Mouse (Mus musculus): ENCODE results near the gene Dis3.
"Not testable (repeated sequence)": the region's sequence is repeated elsewhere in the genome, so short reads cannot be mapped to it uniquely, and the experiment has no call there.

Gene Dis3

GRCm38 (mm10) chr14:99060616-99061015 is 39.0 kb downstream of the Dis3 start:
- DNase-seq = no peak

DNA sequence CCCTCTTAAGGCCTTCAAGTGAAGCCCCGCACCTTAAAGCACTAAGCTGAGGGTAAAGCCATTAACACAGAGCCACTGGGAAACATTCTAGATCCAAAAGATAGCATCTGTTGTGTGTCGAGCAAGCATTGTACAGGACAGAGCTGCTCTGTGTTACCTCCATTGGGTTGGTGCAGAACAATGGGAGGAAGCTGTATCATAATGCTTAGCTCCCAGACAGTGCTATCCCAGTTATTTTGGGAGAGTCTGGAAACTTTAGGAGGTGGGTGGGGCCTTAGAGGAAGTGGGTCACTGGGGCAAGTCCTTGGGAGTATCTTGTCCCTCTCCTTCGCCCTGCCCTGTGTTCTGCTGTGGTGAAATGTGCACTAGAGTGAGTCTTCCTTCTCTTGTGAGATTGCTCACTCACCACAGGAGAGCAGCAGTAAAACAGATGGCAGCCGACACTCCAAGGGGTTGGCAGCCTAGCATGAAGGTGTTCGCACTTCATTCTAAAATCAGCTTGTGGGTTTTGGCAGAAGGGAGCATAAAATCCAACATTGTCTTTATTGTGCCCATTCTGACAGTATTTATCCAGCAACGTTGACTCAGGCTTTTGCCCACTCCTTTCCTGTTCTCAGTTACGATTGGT is 40.5 kb downstream of the Dis3 start:
- peak; percentile 62 for DNase-seq

GRCm38 (mm10) chr14:99046782-99047181 is 52.8 kb downstream of the Dis3 start:
- no peak for DNase-seq

GRCm38 (mm10) chr14:99046031-99046781 is 53.4 kb downstream of the Dis3 start, which contains the start of the genes Mzt1 and Bora:
TSS of gene Mzt1 (minus strand) at chr14:99046134.
TSS of gene Bora (plus strand) at chr14:99046222.
- peak; percentile 92 for DNase-seq

DNA sequence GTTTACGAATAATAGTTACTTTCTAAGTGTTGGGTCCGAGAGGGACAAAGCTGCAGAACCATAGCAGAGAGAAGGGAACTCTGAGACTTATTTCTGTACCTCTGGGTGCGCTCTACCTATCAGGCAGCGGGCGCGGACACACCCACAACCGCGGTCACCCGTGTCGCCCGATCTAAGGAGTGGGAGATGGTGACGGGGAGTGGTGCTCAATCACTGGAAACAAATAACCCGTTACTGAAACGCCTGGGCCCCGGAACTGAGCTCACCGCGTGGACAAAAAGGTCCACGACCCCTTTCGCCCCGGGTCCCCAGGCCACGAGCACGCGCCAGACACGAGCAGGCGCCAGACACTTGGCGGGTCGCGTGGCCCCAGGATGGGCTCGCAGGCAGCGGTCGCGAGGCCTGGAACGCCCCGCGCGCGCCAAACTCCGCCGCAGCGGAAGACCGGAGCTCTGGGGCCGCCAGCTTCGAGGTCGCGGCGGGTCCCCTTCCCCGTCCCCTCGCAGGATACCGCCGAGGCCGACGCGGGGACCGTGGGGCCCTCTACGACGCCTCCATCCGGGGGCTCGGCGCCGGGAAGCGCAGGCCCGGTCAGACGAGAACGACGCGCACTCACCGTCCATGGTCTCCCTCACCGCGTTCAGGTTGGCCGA is 54.1 kb downstream of the Dis3 start:
- DNase-seq = peak; percentile 42

DNA sequence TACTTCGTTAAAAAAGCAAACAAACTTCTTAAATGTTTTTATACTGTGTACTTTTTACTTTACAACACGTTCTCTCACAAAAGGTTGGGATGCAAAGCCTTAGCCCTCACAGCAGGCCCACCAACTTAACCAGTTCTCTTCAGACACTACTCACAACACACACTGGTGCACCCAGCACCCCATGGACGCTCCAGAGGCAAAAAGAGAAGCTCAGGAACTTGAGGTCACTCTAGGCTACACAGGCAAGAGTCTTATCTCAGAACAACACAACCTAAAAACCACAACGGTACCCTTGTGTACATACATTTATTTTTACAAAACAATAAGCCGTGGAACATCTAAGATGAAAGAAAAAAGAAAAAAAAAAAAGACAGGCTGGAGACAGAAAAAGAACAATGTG is 54.9 kb downstream of the Dis3 start:
- no peak for DNase-seq

GRCm38 (mm10) chr14:99044096-99044495 is 55.5 kb downstream of the Dis3 start:
- no peak for DNase-seq

- DNase-seq = no peak
Measured at GRCm38 (mm10) chr14:99043499-99043898, 56.1 kb downstream of the Dis3 start.

- DNase-seq = no peak
Measured at GRCm38 (mm10) chr14:99041416-99041815, 58.2 kb downstream of the Dis3 start.

- DNase-seq = not testable (repeated sequence)
Measured at GRCm38 (mm10) chr14:99039308-99039707, 60.3 kb downstream of the Dis3 start.

GRCm38 (mm10) chr14:99037703-99038102 is 61.9 kb downstream of the Dis3 start:
- DNase-seq = no peak

- DNase-seq = no peak
Measured at GRCm38 (mm10) chr14:99036039-99036438, 63.5 kb downstream of the Dis3 start.

DNA sequence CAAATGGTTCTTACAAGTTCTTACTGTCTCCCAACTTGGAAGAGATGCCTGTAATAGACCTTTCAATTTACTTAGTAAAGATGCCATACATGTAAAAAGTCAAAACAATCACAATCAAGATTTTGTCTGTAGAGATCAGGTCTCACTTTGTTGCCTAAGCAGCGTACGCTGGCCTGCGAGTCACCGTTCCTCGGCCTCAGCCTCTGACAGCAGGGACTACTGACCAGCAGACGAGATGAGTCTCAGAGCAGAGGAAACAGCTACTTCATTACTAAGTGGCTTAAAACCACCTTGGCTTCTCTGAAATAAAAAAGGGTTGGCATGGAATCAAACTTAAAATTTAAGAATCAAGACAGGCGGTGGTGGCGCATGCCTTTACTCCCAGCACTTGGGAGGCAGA is 64.7 kb downstream of the Dis3 start:
- not testable (repeated sequence) for DNase-seq

DNA sequence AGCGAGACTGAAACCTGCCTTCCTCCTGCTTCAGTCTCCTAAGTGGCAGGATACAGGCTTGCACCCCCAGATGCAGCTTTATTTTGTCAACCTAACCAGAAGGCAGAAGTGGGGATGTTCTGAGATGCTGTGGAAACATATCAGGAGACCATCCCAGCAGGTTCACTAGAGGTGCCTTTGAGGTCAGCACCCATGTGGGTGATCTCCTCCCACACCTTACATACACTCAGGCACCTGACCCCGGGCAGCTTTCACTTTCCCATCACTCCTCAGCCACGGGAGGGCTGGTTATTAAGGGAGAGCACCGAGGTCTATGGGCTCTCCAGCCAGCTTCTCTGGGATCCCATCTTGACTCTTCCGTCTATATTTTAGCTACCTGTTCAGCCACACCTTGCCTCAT is 67.0 kb downstream of the Dis3 start:
- no peak for DNase-seq

DNA sequence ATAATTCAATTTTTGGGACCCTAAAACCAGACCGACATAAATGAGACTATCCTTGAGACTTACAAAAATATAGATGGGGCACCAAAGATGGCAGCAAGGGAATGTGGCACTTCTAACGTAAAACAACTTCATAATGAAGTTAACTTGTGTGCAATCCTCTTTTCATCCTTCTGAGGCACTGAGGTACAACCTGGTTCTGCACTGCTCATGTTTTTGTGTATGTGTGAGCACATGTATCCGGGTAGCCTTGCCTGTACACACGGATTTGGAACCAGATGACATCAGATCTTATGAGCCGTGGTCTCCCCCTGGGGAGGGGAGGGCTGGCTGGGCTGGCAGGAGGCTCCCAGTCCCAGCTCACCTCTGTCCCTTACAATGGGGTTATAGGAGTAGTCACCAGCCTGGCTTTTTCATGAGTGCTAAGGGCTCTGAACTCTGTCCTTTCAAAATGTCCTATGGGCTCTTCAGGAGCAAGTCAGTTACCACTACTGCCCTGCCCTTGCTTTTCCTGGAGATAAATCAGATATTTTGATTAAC is 68.2 kb downstream of the Dis3 start:
- DNase-seq = no peak

GRCm38 (mm10) chr14:99029987-99030386 is 69.6 kb downstream of the Dis3 start:
- DNase-seq = no peak
